Mouse (Mus musculus): ENCODE data around the gene Kif26b.

DNA sequence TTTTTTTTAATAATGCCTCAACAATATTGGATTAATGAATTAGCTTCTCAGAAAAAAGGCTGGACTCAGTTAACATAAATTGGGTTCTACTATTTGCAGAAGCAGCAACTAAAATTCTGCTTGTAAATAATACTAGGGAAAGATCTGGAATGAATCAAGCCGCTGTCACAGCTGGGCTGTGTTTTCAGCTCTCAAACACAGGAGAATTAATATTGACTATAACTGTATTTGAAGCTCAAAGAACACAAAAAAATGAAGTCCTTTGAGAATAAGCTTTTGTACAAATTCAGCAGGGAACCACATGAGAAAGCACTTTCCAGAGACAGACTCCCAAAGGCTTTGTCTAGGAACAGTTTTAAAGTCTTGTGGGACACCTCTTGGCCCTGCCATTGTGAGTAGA, 134.6 kb downstream of the Kif26b start:
- no peak for TF ChIP-seq CTCF (IDR thresholded peaks at IDR 0.05; ENCODE audit: low read depth, low read length)
- no peak for TF ChIP-seq POLR2A (IDR thresholded peaks at IDR 0.05; ENCODE audit: borderline replicate concordance, low read depth, low read length)
